Mouse (Mus musculus): ENCODE results near the gene Pcdh19. TPM values are rescaled to one million over a fixed set of nuclear protein-coding genes. Genes with fewer than 3 reads are reported as not detected.
"Not testable (repeated sequence)": the region's sequence is repeated elsewhere in the genome, so short reads cannot be mapped to it uniquely, and the experiment has no call there.

Pcdh19 gene
- polyA plus RNA-seq (2016; fragmentation: Nextera tagmentation; extraction: Ambion mirVana) = 21.6 and 22.3 TPM in 2 replicates

GRCm38 (mm10) chrX:133688840-133689239 lies at the start of gene Pcdh19:
Pcdh19 (minus strand) TSS chrX:133688987.
- H3K9me3 ChIP-seq = 0 out of 2 replicates have a peak, but pooled peaks cover 3% of the 10 kb centered on the region
- H3K9ac ChIP-seq = peak within 1 kb of the TSS; percentile 72
- no peaks in the 10 kb centered on the region for H3K36me3 ChIP-seq (replicated peaks)
- peak within 1 kb of the TSS; percentile 62 for H3K4me3 ChIP-seq (replicated peaks)
- ATAC-seq (ENCODE audit: low FRiP score) = peak; percentile 92
- H3K4me2 ChIP-seq = peak within 1 kb of the TSS; percentile 65
- WGBS = 22% methylated on average over 15 of the region's 26 CpGs
- peaks cover 4% of the 10 kb centered on the region; the same call in 1 of the 2 replicates for H3K27me3 ChIP-seq
- peak within 1 kb of the TSS; percentile 87 for H3K27ac ChIP-seq
- H3K4me1 ChIP-seq = peaks cover 5% of the 10 kb centered on the region; the same call in 1 of the 2 replicates

- H3K4me2 ChIP-seq = no peak overlapping the region
- no peaks in the 10 kb centered on the region for H3K9me3 ChIP-seq
- H3K4me1 ChIP-seq = no peaks in the 10 kb centered on the region
- no peak overlapping the region for H3K27ac ChIP-seq
- H3K36me3 ChIP-seq (replicated peaks) = no peaks in the 10 kb centered on the region
- no peaks in the 10 kb centered on the region for H3K27me3 ChIP-seq
- WGBS = 90% methylated on average over 2 of the region's 2 CpGs
- H3K4me3 ChIP-seq (replicated peaks) = no peak overlapping the region
- ATAC-seq (ENCODE audit: low FRiP score) = no peak
- no peak overlapping the region for H3K9ac ChIP-seq
These were observed 47.1 kb upstream of the Pcdh19 start for GRCm38 (mm10) chrX:133735871-133736270.

- H3K9ac ChIP-seq = no peak overlapping the region
- no peak overlapping the region for H3K4me2 ChIP-seq
- H3K4me1 ChIP-seq = no peaks in the 10 kb centered on the region
- H3K36me3 ChIP-seq (replicated peaks) = no peaks in the 10 kb centered on the region
- ATAC-seq (ENCODE audit: low FRiP score) = no peak
- 52% methylated on average over 6 of the region's 6 CpGs for WGBS
- H3K9me3 ChIP-seq = no peaks in the 10 kb centered on the region
- H3K27ac ChIP-seq = no peak overlapping the region
- no peak overlapping the region for H3K4me3 ChIP-seq (replicated peaks)
- H3K27me3 ChIP-seq = no peaks in the 10 kb centered on the region
These were observed 46.2 kb upstream of the Pcdh19 start for GRCm38 (mm10) chrX:133734984-133735383.

- H3K9me3 ChIP-seq = no peaks in the 10 kb centered on the region
- 81% methylated on average over 3 of the region's 3 CpGs for WGBS
These were observed 32.7 kb upstream of the Pcdh19 start for GRCm38 (mm10) chrX:133721517-133721916.

GRCm38 (mm10) chrX:133710621-133711020 lies 21.8 kb upstream of the Pcdh19 start:
- Histone ChIP-seq H3K4me1 (no peaks in the 10 kb centered on the region), H3K9ac (no peak overlapping the region), H3K27ac (no peak overlapping the region), H3K9me3 (no peaks in the 10 kb centered on the region), H3K4me2 (no peak overlapping the region), H3K27me3 (no peaks in the 10 kb centered on the region), H3K4me3 (replicated peaks) (no peak overlapping the region), H3K36me3 (replicated peaks) (no peaks in the 10 kb centered on the region)
- ATAC-seq (ENCODE audit: low FRiP score) = no peak
- WGBS = 49% methylated on average over 2 of the region's 2 CpGs

More at GRCm38 (mm10) chrX:133721517-133721916, 32.7 kb upstream of the Pcdh19 start:
- Histone ChIP-seq H3K36me3 (replicated peaks) (no peaks in the 10 kb centered on the region), H3K4me3 (replicated peaks) (no peak overlapping the region), H3K4me2 (no peak overlapping the region), H3K27me3 (no peaks in the 10 kb centered on the region), H3K9ac (no peak overlapping the region), H3K4me1 (no peaks in the 10 kb centered on the region), H3K27ac (no peak overlapping the region)
- no peak for ATAC-seq (ENCODE audit: low FRiP score)

GRCm38 (mm10) chrX:133702902-133703301 lies 14.1 kb upstream of the Pcdh19 start:
- Histone ChIP-seq H3K36me3 (replicated peaks) (no peaks in the 10 kb centered on the region), H3K4me1 (no peaks in the 10 kb centered on the region), H3K9ac (no peak overlapping the region), H3K27me3 (no peaks in the 10 kb centered on the region), H3K9me3 (no peaks in the 10 kb centered on the region), H3K4me3 (replicated peaks) (no peak overlapping the region), H3K4me2 (no peak overlapping the region), H3K27ac (no peak overlapping the region)
- 86% methylated on average over 1 of the region's 1 CpGs for WGBS
- no peak for ATAC-seq (ENCODE audit: low FRiP score)

- WGBS = 90% methylated on average over 2 of the region's 4 CpGs
- not testable (repeated sequence) for H3K9me3 ChIP-seq; ATAC-seq (ENCODE audit: low FRiP score)
These were observed 9.1 kb upstream of the Pcdh19 start for GRCm38 (mm10) chrX:133697871-133698270.

GRCm38 (mm10) chrX:133696461-133696860 lies 7.7 kb upstream of the Pcdh19 start:
- H3K4me3 ChIP-seq (replicated peaks) = no peak overlapping the region
- no peak for ATAC-seq (ENCODE audit: low FRiP score)
- H3K27ac ChIP-seq = no peak overlapping the region
- no peaks in the 10 kb centered on the region for H3K36me3 ChIP-seq (replicated peaks)
- H3K4me1 ChIP-seq = no peaks in the 10 kb centered on the region
- no peak overlapping the region for H3K4me2 ChIP-seq
- no peaks in the 10 kb centered on the region for H3K9me3 ChIP-seq
- 44% methylated on average over 4 of the region's 4 CpGs for WGBS
- H3K27me3 ChIP-seq = 0 out of 2 replicates have a peak, but pooled peaks cover 9% of the 10 kb centered on the region
- no peak overlapping the region for H3K9ac ChIP-seq

More at GRCm38 (mm10) chrX:133697871-133698270, 9.1 kb upstream of the Pcdh19 start:
- not testable (repeated sequence) for H3K9ac ChIP-seq; H3K27ac ChIP-seq; H3K4me2 ChIP-seq; H3K4me1 ChIP-seq; H3K4me3 ChIP-seq (replicated peaks); H3K36me3 ChIP-seq (replicated peaks); H3K27me3 ChIP-seq

GRCm38 (mm10) chrX:133693037-133693760 lies 4.4 kb upstream of the Pcdh19 start:
- no peaks in the 10 kb centered on the region for H3K4me1 ChIP-seq
- H3K4me3 ChIP-seq (replicated peaks) = no peak overlapping the region
- H3K9me3 ChIP-seq = no peaks in the 10 kb centered on the region
- no peak overlapping the region for H3K27ac ChIP-seq
- H3K9ac ChIP-seq = no peak overlapping the region
- 0 out of 2 replicates have a peak, but pooled peaks cover 9% of the 10 kb centered on the region for H3K27me3 ChIP-seq
- whole genome bisulfite sequencing = 70% methylated on average over 5 of the region's 5 CpGs
- no peak for ATAC-seq (ENCODE audit: low FRiP score)
- H3K36me3 ChIP-seq (replicated peaks) = no peaks in the 10 kb centered on the region
- no peak overlapping the region for H3K4me2 ChIP-seq

GRCm38 (mm10) chrX:133692392-133692790 lies 3.6 kb upstream of the Pcdh19 start:
- H3K36me3 ChIP-seq (replicated peaks) = no peaks in the 10 kb centered on the region
- no peak for ATAC-seq (ENCODE audit: low FRiP score)
- 0 out of 2 replicates have a peak, but pooled peaks cover 9% of the 10 kb centered on the region for H3K27me3 ChIP-seq
- H3K4me2 ChIP-seq = no peak overlapping the region
- no peak overlapping the region for H3K9ac ChIP-seq
- H3K4me1 ChIP-seq = no peaks in the 10 kb centered on the region
- H3K9me3 ChIP-seq = 0 out of 2 replicates have a peak, but pooled peaks cover 1% of the 10 kb centered on the region
- WGBS = 46% methylated on average over 2 of the region's 2 CpGs
- H3K4me3 ChIP-seq (replicated peaks) = no peak overlapping the region
- no peak overlapping the region for H3K27ac ChIP-seq

GRCm38 (mm10) chrX:133691581-133692391 lies 3.0 kb upstream of the Pcdh19 start:
- peak overlapping the region; percentile 34 for H3K4me3 ChIP-seq (replicated peaks)
- 0 out of 2 replicates have a peak, but pooled peaks cover 3% of the 10 kb centered on the region for H3K9me3 ChIP-seq
- ATAC-seq (ENCODE audit: low FRiP score) = peak; percentile 42; the same call in 1 of the 2 replicates
- no peak overlapping the region for H3K27ac ChIP-seq
- H3K27me3 ChIP-seq = peaks cover 9% of the 10 kb centered on the region; the same call in 1 of the 2 replicates
- peak overlapping the region; percentile 65 for H3K4me2 ChIP-seq
- H3K4me1 ChIP-seq = no peaks in the 10 kb centered on the region
- no peak overlapping the region for H3K9ac ChIP-seq
- WGBS = 18% methylated on average over 12 of the region's 12 CpGs
- H3K36me3 ChIP-seq (replicated peaks) = no peaks in the 10 kb centered on the region

- no peaks in the 10 kb centered on the region for H3K4me1 ChIP-seq
- WGBS = 19% methylated on average over 11 of the region's 11 CpGs
- H3K27ac ChIP-seq = no peak overlapping the region
- peaks cover 2% of the 10 kb centered on the region; the same call in 1 of the 2 replicates for H3K27me3 ChIP-seq
- H3K4me2 ChIP-seq = peak overlapping the region; percentile 65
- H3K9ac ChIP-seq = no peak overlapping the region
- H3K9me3 ChIP-seq = 0 out of 2 replicates have a peak, but pooled peaks cover 3% of the 10 kb centered on the region
- no peaks in the 10 kb centered on the region for H3K36me3 ChIP-seq (replicated peaks)
- H3K4me3 ChIP-seq (replicated peaks) = peak overlapping the region; percentile 34
- no peak for ATAC-seq (ENCODE audit: low FRiP score)
These were observed 2.0 kb upstream of the Pcdh19 start for GRCm38 (mm10) chrX:133690822-133691221.

Measured in forebrain, embryonic 12.5 days (tissue).